ENCODE assay signal across 10 mouse cellular contexts in genomic region chr8:126789076-126789475, GRCm38 (mm10).
DNase-seq lines count a peak whose midpoint lies in the region; ATAC-seq and TF ChIP-seq lines count a peak whose summit lies in the region.
"Had no signal": no experiment of that assay in that cellular context is flagged by ENCODE, and none has a peak within 500 bp of the region (broad histone marks: within the 10 kb centered on the region; RNA-seq: fewer than 3 reads in every experiment).

No protein-coding gene starts in this region.

- H3K9me3 ChIP-seq in lung, embryonic 14.5 days (ENCODE audit: low read depth, low read length) = peaks cover 7% of the 10 kb centered on the region; the same call in 1 of the 2 replicates
- 0 out of 2 replicates have a peak, but pooled peaks cover 3% of the 10 kb centered on the region for H3K9me3 ChIP-seq in kidney, postnatal 0 days (replicated peaks; ENCODE audit: low read length)
- peaks cover 3% of the 10 kb centered on the region; the same call in 1 of the 2 replicates for H3K9me3 ChIP-seq in stomach, embryonic 14.5 days (ENCODE audit: control insufficient read depth, low read depth, low read length)

- DNase-seq in gastrocnemius, adult 2 months = peak; percentile 46
- DNase-seq in gastrocnemius, postnatal 36 days = no peak
- peak; percentile 27 for DNase-seq in lung, embryonic 14.5 days
- no peak for DNase-seq in lung, postnatal 25 days (ENCODE audit: low spot score)
- peak; percentile 70 for DNase-seq in kidney, postnatal 0 days (ENCODE audit: low spot score)
- no peak for DNase-seq in ovary, postnatal 10 days (ENCODE audit: low spot score)
- DNase-seq: cerebellum, adult 11 months had no signal

- WGBS in lung, embryonic 14.5 days = 23% methylated on average over 4 of the region's 4 CpGs
- 7% methylated on average over 4 of the region's 4 CpGs for WGBS in kidney, postnatal 0 days
- 31% methylated on average over 4 of the region's 4 CpGs for WGBS in stomach, embryonic 14.5 days

- intact Hi-C loops in gastrocnemius, adult 2 months (cut with DNase I) = no loop called here
- intact Hi-C loops in gastrocnemius, postnatal 36 days (cut with DNase I) = no loop called here

- H3K4me1 ChIP-seq in lung, embryonic 14.5 days (ENCODE audit: insufficient read depth) = peaks cover 10% of the 10 kb centered on the region; the same call in 1 of the 2 replicates
- peaks cover 6% of the 10 kb centered on the region; the same call in 1 of the 2 replicates for H3K4me1 ChIP-seq in kidney, postnatal 0 days (replicated peaks; ENCODE audit: insufficient read depth, low read length)
- H3K4me1 ChIP-seq in stomach, embryonic 14.5 days (ENCODE audit: control insufficient read depth, insufficient read depth, low read length) = peaks cover 9% of the 10 kb centered on the region; the same call in 1 of the 2 replicates

- H3K36me3 ChIP-seq in lung, embryonic 14.5 days (ENCODE audit: insufficient read depth) = no peaks in the 10 kb centered on the region
- no peaks in the 10 kb centered on the region for H3K36me3 ChIP-seq in kidney, postnatal 0 days (ENCODE audit: insufficient read depth, low read length)
- H3K36me3 ChIP-seq in stomach, embryonic 14.5 days (ENCODE audit: control insufficient read depth, insufficient read depth, low read length) = no peaks in the 10 kb centered on the region

- no peaks in the 10 kb centered on the region for H3K27me3 ChIP-seq in lung, embryonic 14.5 days (ENCODE audit: insufficient read depth, low read length)
- no peaks in the 10 kb centered on the region for H3K27me3 ChIP-seq in kidney, postnatal 0 days (ENCODE audit: insufficient read depth, low read length)
- no peaks in the 10 kb centered on the region for H3K27me3 ChIP-seq in stomach, embryonic 14.5 days (ENCODE audit: control insufficient read depth, insufficient read depth, low read length)

- TF ChIP-seq CTCF in gastrocnemius, adult 2 months (IDR thresholded peaks at IDR 0.05) = no peak
- TF ChIP-seq CTCF in lung, embryonic 14.5 days (IDR thresholded peaks at IDR 0.05; ENCODE audit: low read depth) = no peak
- no peak for TF ChIP-seq CTCF in kidney, postnatal 0 days (IDR thresholded peaks at IDR 0.05; ENCODE audit: low read depth)

- no peak overlapping the region for H3K4me3 ChIP-seq in gastrocnemius, adult 2 months
- H3K4me3 ChIP-seq in lung, embryonic 14.5 days (ENCODE audit: low read depth, low read length) = no peak overlapping the region
- no peak overlapping the region for H3K4me3 ChIP-seq in kidney, postnatal 0 days (replicated peaks; ENCODE audit: low read depth, low read length)
- H3K4me3 ChIP-seq in stomach, embryonic 14.5 days (ENCODE audit: low read depth, low read length) = no peak overlapping the region

- no peak overlapping the region for H3K9ac ChIP-seq in lung, embryonic 14.5 days
- no peak overlapping the region for H3K9ac ChIP-seq in kidney, postnatal 0 days (ENCODE audit: low read depth, low read length)
- H3K9ac ChIP-seq in stomach, embryonic 14.5 days (replicated peaks; ENCODE audit: low read depth, low read length) = no peak overlapping the region

- ATAC-seq in lung, embryonic 14.5 days (ENCODE audit: insufficient read depth) = no peak
- ATAC-seq in kidney, postnatal 0 days (replicated peaks; ENCODE audit: low FRiP score, low read depth) = no peak
- ATAC-seq in stomach, embryonic 14.5 days (ENCODE audit: insufficient number of reproducible peaks, insufficient read depth, low FRiP score, low read depth) = peak; percentile 38; the same call in 1 of the 2 replicates
- ATAC-seq in inflammation-experienced regulatory T-cells, adult 6 months = no peak
- ATAC-seq: forebrain, embryonic 16.5 days had no signal

- no peak overlapping the region for H3K4me2 ChIP-seq in lung, embryonic 14.5 days
- H3K4me2 ChIP-seq in kidney, postnatal 0 days (ENCODE audit: low read length) = no peak overlapping the region
- no peak overlapping the region for H3K4me2 ChIP-seq in stomach, embryonic 14.5 days (replicated peaks; ENCODE audit: low read depth, low read length)

- H3K27ac ChIP-seq in gastrocnemius, adult 2 months = peak overlapping the region; percentile 63
- peak overlapping the region; percentile 80 for H3K27ac ChIP-seq in lung, embryonic 14.5 days (ENCODE audit: low read depth)
- peak overlapping the region; percentile 72 for H3K27ac ChIP-seq in kidney, postnatal 0 days
- 0 out of 2 replicates have a peak overlapping the region, but pooled peaks have one; percentile 27 for H3K27ac ChIP-seq in stomach, embryonic 14.5 days (ENCODE audit: low read length)

Comparison
In these comparisons a context has a peak if more than half of its experiments do, and no peak if none do; other contexts are left out.
1. DNase-seq: peak in gastrocnemius, adult 2 months (single experiment), lung, embryonic 14.5 days (single experiment) and kidney, postnatal 0 days (single experiment); none in gastrocnemius, postnatal 36 days (0 of 2), lung, postnatal 25 days (single experiment) and ovary, postnatal 10 days (single experiment).
2. H3K27ac ChIP-seq: peak in every context shown above with its lines; median percentile 80 in lung, embryonic 14.5 days; 72 in kidney, postnatal 0 days; 63 in gastrocnemius, adult 2 months; 27 in stomach, embryonic 14.5 days.